Mouse (Mus musculus) olfactory bulb, adult 2 months (tissue): ENCODE measurements at regions not wholly inside any gene's neighbourhood (a gene's known extent, or its start where the extent isn't known, plus 50 kb on each side); places are given as distances from the start of the nearest gene placed in this dataset.

ENCODE experiments used
- CTCF ChIP-seq: fragments of 200-500 bp; IDR thresholded peaks from 2 replicates; pipeline ENCODE4 v1.5.1; 2012; ENCODE audit warnings: low read depth, mild to moderate bottlenecking, low read length, moderate library complexity; ENCODE audit not compliant: insufficient read depth
- POLR2A ChIP-seq: fragments of 200-500 bp; IDR thresholded peaks from 2 replicates; pipeline ENCODE4 v1.6.1; 2012; ENCODE audit warnings: mild to moderate bottlenecking, low read depth, low read length, moderate library complexity; ENCODE audit not compliant: insufficient read depth

- TF ChIP-seq CTCF = no peak
- no peak for TF ChIP-seq POLR2A
Observed at GRCm38 (mm10) chr6:88964071-88964470, 62.0 kb downstream of the Tpra1 start.
